Mouse (Mus musculus) spleen, adult 2 months (tissue): Measurements from ENCODE around the gene Vmn2r3.
"Not testable (repeated sequence)": the region's sequence is repeated elsewhere in the genome, so short reads cannot be mapped to it uniquely, and the experiment has no call there.

Experiments
- CTCF ChIP-seq: fragments of 200-500 bp; IDR thresholded peaks from 2 replicates; pipeline ENCODE4 v1.5.1; 2011; ENCODE audit warnings: mild to moderate bottlenecking, inconsistent platforms; ENCODE audit not compliant: insufficient read depth, insufficient read length, insufficient replicate concordance; ENCODE audit errors: extremely low read depth
- POLR2A ChIP-seq: fragments of 200-500 bp; IDR thresholded peaks from 2 replicates; pipeline ENCODE4 v1.6.1; 2011; ENCODE audit warnings: low read depth, low read length, inconsistent platforms

- not testable (repeated sequence) for TF ChIP-seq CTCF, POLR2A
These were observed 24.3 kb downstream of the Vmn2r3 start for GRCm38 (mm10) chr3:64265056-64265761.
